Mouse (Mus musculus): ENCODE data around the gene Npy. TPM values are rescaled to one million over a fixed set of nuclear protein-coding genes. Genes with fewer than 3 reads are reported as not detected.
A peak's percentile ranks its signal among the peaks of the same experiment; 100 is the strongest.

The Npy gene
- polyA plus RNA-seq (2015; fragmentation: Nextera tagmentation; extraction: Ambion mirVana), result 0.73 and 2.6 TPM in 2 replicates

DNA sequence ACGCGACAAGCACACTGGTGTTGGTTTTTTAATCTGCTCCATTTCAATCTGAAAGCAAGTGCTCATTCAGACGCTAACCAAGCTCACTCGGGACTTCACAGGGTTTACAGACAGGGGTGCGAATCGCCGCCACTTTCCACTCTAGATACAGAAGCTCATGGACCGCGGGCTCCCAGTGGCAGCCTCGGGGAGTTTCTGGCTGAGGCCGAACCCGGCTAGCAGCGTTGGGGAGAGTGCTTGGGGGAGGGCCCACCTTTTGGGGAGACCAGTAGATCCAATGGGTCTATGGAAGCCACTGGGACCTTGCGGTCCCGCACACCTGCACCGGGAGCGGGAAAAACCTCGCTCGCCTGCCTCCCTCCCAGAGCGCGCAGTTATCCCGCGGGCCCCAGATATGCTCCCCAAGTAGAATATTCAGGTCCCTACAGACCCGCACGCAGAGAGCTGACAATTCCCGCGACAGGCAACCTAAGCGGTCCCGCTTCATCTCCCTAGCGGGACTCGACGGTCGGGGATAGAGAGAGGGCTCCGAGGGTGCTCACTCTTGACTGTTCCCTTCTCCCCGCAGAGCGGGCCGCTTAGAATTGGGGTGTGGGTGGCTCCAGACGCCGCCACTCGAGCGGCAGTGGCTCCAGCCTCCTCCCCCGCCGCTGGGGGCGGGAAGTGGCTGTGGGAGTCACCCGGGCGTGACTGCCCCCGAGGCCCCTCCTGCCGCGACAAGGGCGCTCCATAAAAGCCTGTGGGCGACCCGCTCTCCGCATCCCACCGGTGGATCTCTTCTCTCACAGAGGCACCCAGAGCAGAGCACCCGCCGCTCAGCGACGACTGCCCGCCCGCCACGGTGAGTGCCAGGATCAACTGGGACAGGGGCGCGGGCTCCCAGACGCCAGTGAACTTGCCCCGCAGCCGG is at the start of gene Npy:
Npy (plus strand) TSS at position 750 of the 910 bp plus-strand sequence.
- no peaks in the 10 kb centered on the region for H3K9me3 ChIP-seq
- under 1% methylated on average over 66 of the region's 66 CpGs for WGBS
- peaks cover 75% of the 10 kb centered on the region for H3K27me3 ChIP-seq
- H3K4me3 ChIP-seq, result peak within 1 kb of the TSS; percentile 42
- H3K9ac ChIP-seq, result no peak within 1 kb of the TSS; the same call in 1 of the 2 replicates
- H3K4me2 ChIP-seq, result peak within 1 kb of the TSS; percentile 87
- no peak within 1 kb of the TSS for H3K27ac ChIP-seq
- H3K36me3 ChIP-seq, result no peaks in the 10 kb centered on the region
- 0 out of 2 replicates have a peak, but pooled peaks have one; percentile 49 for ATAC-seq (ENCODE audit: borderline replicate concordance, extremely low read depth, low FRiP score, low TSS enrichment)
- H3K4me1 ChIP-seq, result peaks cover 11% of the 10 kb centered on the region

DNA sequence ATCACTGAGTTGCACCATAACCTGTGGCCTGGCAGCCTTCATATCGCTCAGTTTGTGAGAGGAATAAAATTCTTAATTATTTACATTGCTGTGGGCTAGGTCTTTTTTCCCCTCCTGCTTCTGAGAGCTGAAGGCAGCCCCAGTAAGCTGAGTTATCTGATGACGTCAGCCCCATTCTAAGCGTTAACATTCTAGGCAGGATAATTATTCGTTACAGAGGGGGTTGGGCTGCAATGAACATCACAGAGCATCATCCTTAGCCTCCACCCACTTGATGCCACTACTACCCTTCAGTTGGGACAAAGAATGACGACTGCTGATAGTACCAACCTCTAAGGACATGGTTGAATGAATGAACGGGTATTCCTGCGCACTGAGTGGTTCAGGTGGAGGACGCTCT is 47.5 kb upstream of the Npy start:
- no peak for ATAC-seq (ENCODE audit: borderline replicate concordance, extremely low read depth, low FRiP score, low TSS enrichment)
- Histone ChIP-seq H3K4me2 (no peak overlapping the region), H3K4me3 (no peak overlapping the region), H3K36me3 (no peaks in the 10 kb centered on the region), H3K27ac (no peak overlapping the region), H3K9ac (no peak overlapping the region), H3K9me3 (no peaks in the 10 kb centered on the region), H3K4me1 (no peaks in the 10 kb centered on the region), H3K27me3 (no peaks in the 10 kb centered on the region)
- WGBS, result 62% methylated on average over 8 of the region's 8 CpGs

DNA sequence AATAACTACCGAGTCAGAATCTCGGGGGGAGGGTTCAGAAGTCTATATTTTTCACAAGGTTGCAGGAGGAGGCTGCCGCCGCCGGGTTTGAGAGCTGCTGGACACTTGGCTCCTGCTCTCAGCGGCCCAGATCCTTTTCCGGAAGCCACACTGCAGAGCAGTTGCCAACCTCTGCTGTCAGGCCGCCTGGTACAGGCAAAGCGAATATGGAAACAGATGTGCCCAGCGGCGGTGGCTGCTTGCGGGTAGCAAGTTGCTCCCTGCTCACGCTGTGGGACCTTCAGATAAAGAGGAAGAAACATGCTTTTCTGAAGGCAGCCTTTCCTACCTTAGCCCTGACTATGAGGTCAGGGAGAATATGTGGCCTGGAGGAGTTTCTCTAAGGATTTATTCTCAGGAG is 44.4 kb upstream of the Npy start:
- H3K4me2 ChIP-seq, result no peak overlapping the region
- WGBS, result 63% methylated on average over 13 of the region's 13 CpGs
- no peak overlapping the region for H3K27ac ChIP-seq
- H3K27me3 ChIP-seq, result no peaks in the 10 kb centered on the region
- H3K4me1 ChIP-seq, result no peaks in the 10 kb centered on the region
- H3K9me3 ChIP-seq, result no peaks in the 10 kb centered on the region
- no peak overlapping the region for H3K9ac ChIP-seq
- H3K4me3 ChIP-seq, result no peak overlapping the region
- ATAC-seq (ENCODE audit: borderline replicate concordance, extremely low read depth, low FRiP score, low TSS enrichment), result no peak
- no peaks in the 10 kb centered on the region for H3K36me3 ChIP-seq

DNA sequence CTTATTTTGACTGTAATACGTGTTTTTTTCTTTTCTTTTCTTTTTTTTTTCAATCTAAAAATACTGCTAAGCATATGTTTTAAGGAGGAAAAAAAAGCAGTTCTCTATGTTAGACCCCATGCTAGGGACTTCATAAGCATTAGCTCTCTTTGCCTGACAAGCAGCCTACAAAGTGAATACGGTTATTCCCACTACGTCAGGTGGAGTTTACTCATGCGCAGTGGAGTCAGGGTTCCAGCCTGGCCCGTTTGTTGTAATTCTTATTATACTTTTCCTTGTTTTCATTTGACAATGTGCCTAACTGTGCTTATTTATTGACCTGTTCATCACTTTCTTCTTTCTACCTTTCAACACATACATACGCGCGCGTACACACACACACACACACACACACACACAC is 43.8 kb upstream of the Npy start:
- no peak overlapping the region for H3K4me2 ChIP-seq
- ATAC-seq (ENCODE audit: borderline replicate concordance, extremely low read depth, low FRiP score, low TSS enrichment), result no peak
- no peaks in the 10 kb centered on the region for H3K27me3 ChIP-seq
- no peaks in the 10 kb centered on the region for H3K36me3 ChIP-seq
- 92% methylated on average over 9 of the region's 9 CpGs for WGBS
- H3K27ac ChIP-seq, result no peak overlapping the region
- H3K4me1 ChIP-seq, result no peaks in the 10 kb centered on the region
- no peak overlapping the region for H3K4me3 ChIP-seq
- no peaks in the 10 kb centered on the region for H3K9me3 ChIP-seq
- H3K9ac ChIP-seq, result no peak overlapping the region

DNA sequence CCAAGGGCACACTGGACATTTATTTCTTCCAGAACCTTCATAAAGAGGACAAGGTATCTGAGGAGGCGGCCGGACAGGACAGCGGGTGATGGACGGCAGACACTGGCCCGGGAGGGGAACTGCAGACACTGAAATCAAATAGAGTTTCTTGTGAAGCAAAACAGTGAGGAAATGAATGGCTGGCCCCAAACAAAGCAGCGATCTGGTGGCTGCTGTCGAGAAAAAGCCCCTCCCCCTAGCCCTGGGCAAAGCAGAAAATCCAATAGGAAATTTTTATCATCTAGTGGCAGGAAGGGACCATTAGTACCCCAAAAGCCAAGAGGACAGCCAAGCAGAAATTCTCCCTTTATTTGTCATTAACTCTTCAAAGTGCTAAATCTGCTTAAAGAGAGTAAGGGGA is 42.9 kb upstream of the Npy start:
- ATAC-seq (ENCODE audit: borderline replicate concordance, extremely low read depth, low FRiP score, low TSS enrichment), result no peak
- Histone ChIP-seq H3K9me3 (no peaks in the 10 kb centered on the region), H3K36me3 (no peaks in the 10 kb centered on the region), H3K4me1 (no peaks in the 10 kb centered on the region), H3K9ac (no peak overlapping the region), H3K4me3 (no peak overlapping the region), H3K4me2 (no peak overlapping the region), H3K27me3 (no peaks in the 10 kb centered on the region), H3K27ac (no peak overlapping the region)
- 31% methylated on average over 7 of the region's 7 CpGs for WGBS

DNA sequence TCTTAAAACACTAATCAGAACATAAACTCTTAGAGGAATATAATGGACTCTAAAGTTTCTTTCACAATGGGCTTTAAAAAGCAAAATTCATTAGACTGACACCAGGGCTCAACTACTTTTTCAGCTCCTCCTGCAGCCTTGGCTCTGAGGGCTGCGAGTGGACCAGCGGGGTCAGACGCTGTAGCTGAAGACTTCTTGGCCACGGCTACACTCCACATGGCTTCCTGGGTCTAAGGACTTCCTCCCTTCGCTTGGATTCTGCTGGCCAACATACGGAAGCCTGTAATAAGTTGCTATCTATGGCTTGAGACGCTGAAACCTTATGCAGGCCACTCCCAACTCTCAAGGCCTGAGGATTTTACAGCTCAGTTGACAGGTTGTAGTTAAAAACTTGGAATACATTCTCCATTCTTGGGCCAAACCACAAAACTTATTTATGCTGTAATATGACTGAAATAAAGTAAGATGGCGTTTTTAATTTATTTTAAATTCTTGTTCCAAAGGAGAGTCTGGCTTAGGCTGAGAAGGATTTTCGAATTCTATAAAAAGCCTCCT is 41.6 kb upstream of the Npy start:
- no peak for ATAC-seq (ENCODE audit: borderline replicate concordance, extremely low read depth, low FRiP score, low TSS enrichment)
- no peaks in the 10 kb centered on the region for H3K27me3 ChIP-seq
- H3K9ac ChIP-seq, result no peak overlapping the region
- no peaks in the 10 kb centered on the region for H3K4me1 ChIP-seq
- no peaks in the 10 kb centered on the region for H3K36me3 ChIP-seq
- no peaks in the 10 kb centered on the region for H3K9me3 ChIP-seq
- no peak overlapping the region for H3K4me3 ChIP-seq
- no peak overlapping the region for H3K27ac ChIP-seq
- 76% methylated on average over 9 of the region's 9 CpGs for WGBS
- H3K4me2 ChIP-seq, result no peak overlapping the region

DNA sequence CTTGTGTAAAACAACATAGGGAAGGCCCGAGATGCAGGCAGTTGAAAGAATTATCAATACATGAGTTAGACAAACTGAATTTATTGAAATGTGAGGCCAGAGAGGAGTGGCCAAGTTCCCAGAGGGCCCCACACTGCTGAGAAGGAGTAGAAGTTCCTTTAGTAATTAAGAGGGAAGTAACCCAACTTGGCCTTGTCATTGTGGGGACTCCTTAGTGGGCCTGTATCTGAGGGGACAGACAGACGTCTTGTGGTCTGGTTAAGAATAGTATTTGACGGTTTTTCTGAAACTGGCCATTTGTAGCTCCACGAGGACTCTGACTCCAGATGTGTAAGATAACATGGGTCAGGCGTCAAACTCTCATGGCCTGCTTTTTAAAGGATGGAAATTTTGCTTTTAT is 40.7 kb upstream of the Npy start:
- no peak for ATAC-seq (ENCODE audit: borderline replicate concordance, extremely low read depth, low FRiP score, low TSS enrichment)
- no peak overlapping the region for H3K4me2 ChIP-seq
- H3K36me3 ChIP-seq, result no peaks in the 10 kb centered on the region
- H3K9ac ChIP-seq, result no peak overlapping the region
- no peak overlapping the region for H3K27ac ChIP-seq
- H3K4me1 ChIP-seq, result no peaks in the 10 kb centered on the region
- H3K9me3 ChIP-seq, result no peaks in the 10 kb centered on the region
- H3K4me3 ChIP-seq, result no peak overlapping the region
- no peaks in the 10 kb centered on the region for H3K27me3 ChIP-seq
- WGBS, result 78% methylated on average over 5 of the region's 5 CpGs

DNA sequence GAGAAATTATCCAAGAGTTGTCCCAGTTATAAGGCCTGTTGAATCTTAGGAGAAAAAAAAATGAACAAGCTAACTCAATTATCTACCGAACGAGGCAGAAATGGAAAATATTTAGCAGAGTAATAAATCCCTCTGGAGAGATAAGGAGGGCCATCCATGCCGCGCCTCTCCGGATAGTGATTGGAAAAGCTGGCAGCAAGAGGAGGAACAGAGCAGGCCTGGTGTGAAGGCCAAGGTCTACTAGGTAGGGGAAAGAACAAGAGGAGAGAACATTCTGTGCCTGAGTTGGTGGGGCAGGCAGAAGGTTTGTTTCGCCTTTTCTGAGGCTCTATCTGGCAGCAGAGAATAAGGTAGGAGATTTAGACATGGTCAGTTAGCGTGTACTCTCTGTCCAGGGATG is 39.8 kb upstream of the Npy start:
- H3K36me3 ChIP-seq, result no peaks in the 10 kb centered on the region
- no peak for ATAC-seq (ENCODE audit: borderline replicate concordance, extremely low read depth, low FRiP score, low TSS enrichment)
- no peaks in the 10 kb centered on the region for H3K4me1 ChIP-seq
- no peak overlapping the region for H3K4me2 ChIP-seq
- 74% methylated on average over 7 of the region's 7 CpGs for WGBS
- H3K27ac ChIP-seq, result no peak overlapping the region
- H3K4me3 ChIP-seq, result no peak overlapping the region
- no peaks in the 10 kb centered on the region for H3K9me3 ChIP-seq
- H3K9ac ChIP-seq, result no peak overlapping the region
- H3K27me3 ChIP-seq, result no peaks in the 10 kb centered on the region

DNA sequence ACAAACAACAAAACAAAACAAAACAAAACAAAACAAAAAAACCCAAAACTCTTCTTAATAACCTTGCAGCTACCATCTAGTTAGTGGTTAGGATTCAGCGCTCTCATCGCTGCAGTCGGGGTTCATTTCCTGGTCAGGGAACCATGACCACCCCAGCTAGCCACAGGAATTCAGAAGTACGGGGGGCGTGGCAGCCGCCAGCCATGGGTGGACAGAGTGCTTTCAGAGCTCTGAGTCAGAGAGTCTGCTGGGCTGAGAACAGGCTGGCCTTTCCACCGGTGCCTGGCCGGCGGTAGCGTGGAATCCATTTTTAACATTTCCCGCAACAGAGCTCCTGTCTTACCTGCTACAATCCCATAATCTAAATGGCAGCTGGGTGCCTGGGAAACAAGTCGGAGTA is 30.0 kb upstream of the Npy start:
- Histone ChIP-seq H3K27me3 (no peaks in the 10 kb centered on the region), H3K27ac (no peak overlapping the region), H3K9me3 (no peaks in the 10 kb centered on the region), H3K4me2 (no peak overlapping the region), H3K4me3 (no peak overlapping the region), H3K36me3 (no peaks in the 10 kb centered on the region), H3K4me1 (no peaks in the 10 kb centered on the region), H3K9ac (no peak overlapping the region)
- ATAC-seq (ENCODE audit: borderline replicate concordance, extremely low read depth, low FRiP score, low TSS enrichment), result no peak
- 83% methylated on average over 12 of the region's 12 CpGs for WGBS

DNA sequence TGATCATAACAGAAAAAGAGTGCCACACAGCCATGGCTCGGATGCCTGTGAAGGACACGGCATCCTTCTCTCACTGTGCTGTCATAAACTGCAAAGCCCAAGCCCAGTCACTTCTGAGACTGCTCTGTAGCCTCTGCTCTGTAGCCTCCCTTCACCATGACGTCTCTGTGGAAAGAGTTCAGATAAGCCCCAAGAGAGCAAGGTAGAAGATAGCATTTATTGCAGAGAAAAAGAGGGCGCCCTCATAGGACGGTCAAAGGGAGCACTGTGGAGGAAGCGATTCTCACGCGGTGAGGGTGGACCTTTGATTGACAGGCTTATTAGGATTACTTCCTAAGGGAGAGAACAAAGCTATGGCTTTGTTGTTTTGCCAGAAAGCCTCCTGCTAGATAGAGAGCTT is 18.4 kb upstream of the Npy start:
- H3K4me2 ChIP-seq, result no peak overlapping the region
- no peaks in the 10 kb centered on the region for H3K36me3 ChIP-seq
- no peaks in the 10 kb centered on the region for H3K27me3 ChIP-seq
- no peak overlapping the region for H3K4me3 ChIP-seq
- H3K4me1 ChIP-seq, result no peaks in the 10 kb centered on the region
- H3K9me3 ChIP-seq, result no peaks in the 10 kb centered on the region
- H3K27ac ChIP-seq, result no peak overlapping the region
- no peak for ATAC-seq (ENCODE audit: borderline replicate concordance, extremely low read depth, low FRiP score, low TSS enrichment)
- WGBS, result 63% methylated on average over 8 of the region's 8 CpGs
- H3K9ac ChIP-seq, result no peak overlapping the region

DNA sequence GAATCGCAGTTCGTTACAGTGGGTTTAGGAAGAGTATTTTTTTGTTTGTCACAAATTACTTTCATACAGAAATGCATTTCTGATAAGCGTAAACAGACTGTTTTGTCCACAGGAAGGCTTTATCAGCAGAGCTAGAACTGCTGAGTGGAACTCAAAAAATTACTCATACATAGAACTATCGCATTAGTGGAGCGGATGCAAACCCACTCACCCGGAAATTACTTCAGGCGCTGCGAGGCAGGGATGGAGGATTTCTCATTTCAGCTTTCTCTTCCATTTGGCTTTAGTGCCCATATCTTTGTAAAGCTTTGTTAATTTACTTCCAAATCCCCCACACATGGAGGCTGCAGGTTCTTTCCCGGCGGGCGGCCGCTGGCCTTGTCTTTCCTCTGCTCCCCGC is 14.4 kb upstream of the Npy start:
- H3K27me3 ChIP-seq, result no peaks in the 10 kb centered on the region
- H3K4me2 ChIP-seq, result peak overlapping the region; percentile 53
- no peaks in the 10 kb centered on the region for H3K4me1 ChIP-seq
- ATAC-seq (ENCODE audit: borderline replicate concordance, extremely low read depth, low FRiP score, low TSS enrichment), result no peak
- no peak overlapping the region for H3K9ac ChIP-seq
- H3K36me3 ChIP-seq, result no peaks in the 10 kb centered on the region
- H3K9me3 ChIP-seq, result no peaks in the 10 kb centered on the region
- WGBS, result 22% methylated on average over 13 of the region's 13 CpGs
- peak overlapping the region; percentile 30 for H3K4me3 ChIP-seq
- no peak overlapping the region for H3K27ac ChIP-seq

DNA sequence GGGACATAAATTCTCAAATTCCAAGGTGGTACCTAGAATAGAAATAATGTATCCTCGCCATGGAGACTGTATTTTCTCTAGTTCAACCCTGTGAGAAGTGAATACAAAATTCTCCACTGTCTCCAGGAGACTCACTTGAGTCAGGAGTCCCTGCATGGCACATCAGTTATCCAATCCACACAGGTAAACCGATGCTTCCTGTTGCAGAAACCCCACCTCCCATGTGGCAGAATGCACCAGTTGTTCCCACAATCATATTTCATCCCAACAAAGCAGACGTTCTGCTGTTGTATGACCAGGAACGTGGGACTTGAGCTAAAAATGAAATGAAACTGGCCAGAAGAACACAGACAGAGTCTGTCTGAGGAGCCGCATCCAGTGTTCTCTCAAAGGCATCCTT is 5.3 kb upstream of the Npy start:
- no peaks in the 10 kb centered on the region for H3K9me3 ChIP-seq
- no peak for ATAC-seq (ENCODE audit: borderline replicate concordance, extremely low read depth, low FRiP score, low TSS enrichment)
- H3K9ac ChIP-seq, result no peak overlapping the region
- peaks cover 4% of the 10 kb centered on the region for H3K4me1 ChIP-seq
- H3K4me2 ChIP-seq, result no peak overlapping the region
- no peaks in the 10 kb centered on the region for H3K36me3 ChIP-seq
- H3K4me3 ChIP-seq, result no peak overlapping the region
- 69% methylated on average over 5 of the region's 5 CpGs for WGBS
- no peak overlapping the region for H3K27ac ChIP-seq
- H3K27me3 ChIP-seq, result peaks cover 30% of the 10 kb centered on the region
